Mouse (Mus musculus): Measurements from ENCODE around the gene Rita1. TPM values are rescaled to one million over a fixed set of nuclear protein-coding genes. Genes with fewer than 3 reads are reported as not detected.

Gene Rita1
- polyA plus RNA-seq, 1 experiment from 2014 or later, result 16.8 TPM

- H3K9me3 ChIP-seq (replicated peaks), result no peaks in the 10 kb centered on the region
- no peak overlapping the region for H3K9ac ChIP-seq
- no peaks in the 10 kb centered on the region for H3K27me3 ChIP-seq
- peaks cover 29% of the 10 kb centered on the region for H3K36me3 ChIP-seq
- H3K27ac ChIP-seq, result no peak overlapping the region
- ATAC-seq (ENCODE audit: low FRiP score), result no peak
- 0 out of 2 replicates have a peak, but pooled peaks cover 2% of the 10 kb centered on the region for H3K4me1 ChIP-seq
- no peak overlapping the region for H3K4me2 ChIP-seq (replicated peaks)
- H3K4me3 ChIP-seq, result no peak overlapping the region
- WGBS, result 86% methylated on average over 5 of the region's 5 CpGs
Observed at GRCm38 (mm10) chr5:120550137-120550536, 62.3 kb downstream of the Rita1 start.

GRCm38 (mm10) chr5:120548236-120548850 is 64.0 kb downstream of the Rita1 start:
- whole genome bisulfite sequencing, result 68% methylated on average over 11 of the region's 11 CpGs
- H3K27me3 ChIP-seq, result no peaks in the 10 kb centered on the region
- ATAC-seq (ENCODE audit: low FRiP score), result no peak
- no peak overlapping the region for H3K27ac ChIP-seq
- H3K36me3 ChIP-seq, result peaks cover 28% of the 10 kb centered on the region
- H3K4me1 ChIP-seq, result 0 out of 2 replicates have a peak, but pooled peaks cover 2% of the 10 kb centered on the region
- H3K4me3 ChIP-seq, result no peak overlapping the region
- H3K9me3 ChIP-seq (replicated peaks), result no peaks in the 10 kb centered on the region
- H3K4me2 ChIP-seq (replicated peaks), result no peak overlapping the region
- H3K9ac ChIP-seq, result no peak overlapping the region

Other genes starting within 250 kb of the Rita1 start
- 63.0 and 67.2 TPM in 2 replicates for gene Lhx5, start 180.9 kb downstream of the Rita1 start, polyA plus RNA-seq (2016; fragmentation: Nextera tagmentation; extraction: Ambion mirVana)
- gene Sdsl, start 139.8 kb downstream of the Rita1 start, polyA plus RNA-seq (2016; fragmentation: Nextera tagmentation; extraction: Ambion mirVana), result 5.4 and 7.5 TPM in 2 replicates
- not detected in 2 replicates for gene Sds, start 136.1 kb downstream of the Rita1 start, polyA plus RNA-seq (2016; fragmentation: Nextera tagmentation; extraction: Ambion mirVana)
- 42.0 and 44.7 TPM in 2 replicates for gene Plbd2, start 109.0 kb downstream of the Rita1 start, polyA plus RNA-seq (2016; fragmentation: Nextera tagmentation; extraction: Ambion mirVana)
- 3.5 and 4.0 TPM in 2 replicates for gene Slc8b1, start 101.4 kb downstream of the Rita1 start, polyA plus RNA-seq (2016; fragmentation: Nextera tagmentation; extraction: Ambion mirVana)
- 18.4 and 19.2 TPM in 2 replicates for gene Tpcn1, start 23.9 kb downstream of the Rita1 start, polyA plus RNA-seq (2016; fragmentation: Nextera tagmentation; extraction: Ambion mirVana)
- 1.9 and 2.5 TPM in 2 replicates for gene Iqcd, start 23.6 kb downstream of the Rita1 start, polyA plus RNA-seq (2016; fragmentation: Nextera tagmentation; extraction: Ambion mirVana)
- 53.2 and 53.6 TPM in 2 replicates for gene Ddx54, start 150 bp upstream of the Rita1 start, polyA plus RNA-seq (2016; fragmentation: Nextera tagmentation; extraction: Ambion mirVana)
- 0.56 and 0.77 TPM in 2 replicates for gene Cfap73, start 21.6 kb upstream of the Rita1 start, polyA plus RNA-seq (2016; fragmentation: Nextera tagmentation; extraction: Ambion mirVana)
- 0.06 and 0.38 TPM in 2 replicates for gene Rasal1, start 36.2 kb upstream of the Rita1 start, polyA plus RNA-seq (2016; fragmentation: Nextera tagmentation; extraction: Ambion mirVana)
- 23.0 and 25.6 TPM in 2 replicates for gene Dtx1, start 99.3 kb upstream of the Rita1 start, polyA plus RNA-seq (2016; fragmentation: Nextera tagmentation; extraction: Ambion mirVana)
- 0.30 TPM in 1 of 2 replicates, not detected in the other for gene Oas2, start 137.3 kb upstream of the Rita1 start, polyA plus RNA-seq (2016; fragmentation: Nextera tagmentation; extraction: Ambion mirVana)
- gene Oas3, start 165.1 kb upstream of the Rita1 start, polyA plus RNA-seq (2016; fragmentation: Nextera tagmentation; extraction: Ambion mirVana), result 0.22 and 0.23 TPM in 2 replicates
- 0.26 and 0.36 TPM in 2 replicates for gene Oas1e, start 182.9 kb upstream of the Rita1 start, polyA plus RNA-seq (2016; fragmentation: Nextera tagmentation; extraction: Ambion mirVana)
- gene Oas1c, start 199.9 kb upstream of the Rita1 start, polyA plus RNA-seq (2016; fragmentation: Nextera tagmentation; extraction: Ambion mirVana), result 0.42 and 0.62 TPM in 2 replicates
- not detected in 2 replicates for gene Oas1f, start 234.8 kb upstream of the Rita1 start, polyA plus RNA-seq (2016; fragmentation: Nextera tagmentation; extraction: Ambion mirVana)
- gene Oas1h, start 248.8 kb upstream of the Rita1 start, polyA plus RNA-seq (2016; fragmentation: Nextera tagmentation; extraction: Ambion mirVana), result not detected in 2 replicates

All from hindbrain, embryonic 12.5 days (tissue).